Mouse (Mus musculus) CD4-positive, CD25-positive, alpha-beta regulatory T cell, adult 4 months (primary cell): ENCODE measurements around the gene Gas2. TPM values are rescaled to one million over a fixed set of nuclear protein-coding genes. Genes with fewer than 3 reads are reported as not detected.

Experiments used
- ATAC-seq: one replicate; pipeline ENCODE4 v1.8.0; 2017
- polyA plus RNA-seq, 2 experiments: library from polyadenylated mRNA; unstranded; fragments of 100-300 nt; shearing (Covaris generic); gene quantifications; one replicate each; pipeline ENCODE4 v1.2.1; 2017

The Gas2 gene
- 1 to 10 TPM; 2.1 to 2.3 TPM for polyA plus RNA-seq

GRCm38 (mm10) chr7:51861250-51862096 is at the start of gene Gas2:
Gas2 (plus strand) TSS chr7:51862015.
- ATAC-seq, result peak; percentile 56

DNA sequence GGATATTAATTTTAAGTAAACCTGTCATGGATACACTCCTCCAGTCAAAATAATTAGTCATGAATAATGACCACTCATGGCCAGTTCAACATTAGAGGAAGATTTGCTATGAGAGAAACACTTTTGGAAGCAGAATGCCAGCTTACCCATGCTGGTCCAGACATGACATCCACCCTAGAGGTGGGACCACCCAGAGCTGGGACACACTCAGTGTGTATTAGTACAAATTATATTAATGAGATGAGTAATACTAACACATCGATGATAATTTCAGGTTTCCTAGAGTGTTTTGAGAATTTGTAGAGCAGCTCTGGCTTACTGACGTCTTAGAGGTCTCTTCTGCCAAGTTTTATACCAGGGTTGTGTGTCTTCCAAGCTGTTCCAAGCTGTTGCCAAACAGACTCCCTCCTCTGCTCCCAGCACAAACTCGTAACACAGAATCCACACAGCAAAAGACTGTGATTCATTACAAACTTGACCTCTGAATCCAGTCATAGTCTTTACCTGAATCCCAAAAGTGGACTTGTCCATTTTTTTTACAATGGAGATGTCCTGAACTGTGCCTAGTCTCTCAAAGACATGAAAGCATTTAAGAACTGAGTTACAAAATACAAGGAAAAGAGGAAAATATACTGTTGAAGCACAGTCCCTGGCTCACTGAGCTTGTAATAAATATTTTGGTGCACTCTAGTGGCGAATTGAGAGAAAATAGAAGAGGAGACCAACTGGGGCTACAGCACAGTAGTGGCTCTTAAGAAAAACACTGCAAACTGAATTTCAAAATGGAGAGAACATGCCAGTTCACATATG is 46.1 kb upstream of the Gas2 start:
- no peak for ATAC-seq

GRCm38 (mm10) chr7:51816283-51816839 is 45.5 kb upstream of the Gas2 start:
- ATAC-seq, result no peak

GRCm38 (mm10) chr7:51818251-51818974 is 43.4 kb upstream of the Gas2 start:
- ATAC-seq, result no peak

DNA sequence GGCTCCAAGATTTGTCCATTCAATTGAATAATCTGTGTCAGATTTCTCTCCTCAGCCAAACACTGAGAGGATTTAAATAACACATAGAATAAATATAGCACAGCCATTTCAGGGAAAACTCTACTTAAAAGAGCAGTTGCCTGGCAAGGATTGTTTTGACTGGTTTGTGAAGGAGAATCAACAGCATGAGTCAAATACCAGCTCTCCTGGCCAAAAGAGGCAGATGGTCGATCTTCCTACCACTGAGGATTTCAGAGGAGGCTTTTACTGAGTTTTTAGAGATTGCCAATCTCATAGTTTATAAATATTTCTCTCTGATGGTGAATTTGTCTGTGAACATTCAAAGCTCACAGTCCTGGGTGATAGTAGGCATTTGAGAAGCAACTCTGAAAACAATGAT is 41.9 kb upstream of the Gas2 start:
- ATAC-seq, result no peak

- ATAC-seq, result no peak
Measured at GRCm38 (mm10) chr7:51821467-51821866, 40.3 kb upstream of the Gas2 start.

- ATAC-seq, result no peak
Measured at GRCm38 (mm10) chr7:51823562-51824338, 38.1 kb upstream of the Gas2 start.

- ATAC-seq, result no peak
Measured at GRCm38 (mm10) chr7:51831917-51832316, 29.9 kb upstream of the Gas2 start.

GRCm38 (mm10) chr7:51840515-51840914 is 21.3 kb upstream of the Gas2 start:
- no peak for ATAC-seq

DNA sequence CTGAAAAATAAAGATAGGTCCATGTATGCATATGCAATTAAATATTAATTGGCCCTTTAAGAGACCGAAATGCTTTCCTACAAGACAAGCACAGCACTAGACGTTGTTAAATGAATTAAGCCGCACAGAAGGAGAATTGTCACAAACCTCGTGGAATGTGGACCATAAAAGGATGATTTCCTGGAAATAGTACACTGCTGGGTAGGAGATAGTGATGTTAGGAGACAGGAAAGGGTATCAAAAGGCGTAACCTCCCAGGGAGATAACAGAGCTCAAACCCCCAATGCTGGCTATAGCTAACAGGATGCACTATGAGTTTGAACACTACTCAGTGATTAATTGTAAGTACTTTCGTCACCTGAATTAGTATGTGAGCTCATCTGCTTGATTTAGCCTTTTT is 10.9 kb upstream of the Gas2 start:
- no peak for ATAC-seq

GRCm38 (mm10) chr7:51851890-51852507 is 9.8 kb upstream of the Gas2 start:
- no peak for ATAC-seq

- peak; percentile 97 for ATAC-seq
Measured at GRCm38 (mm10) chr7:51862097-51862492, 280 bp downstream of the Gas2 start, which contains the start of gene Fancf. Fancf (minus strand) TSS chr7:51862267.

DNA sequence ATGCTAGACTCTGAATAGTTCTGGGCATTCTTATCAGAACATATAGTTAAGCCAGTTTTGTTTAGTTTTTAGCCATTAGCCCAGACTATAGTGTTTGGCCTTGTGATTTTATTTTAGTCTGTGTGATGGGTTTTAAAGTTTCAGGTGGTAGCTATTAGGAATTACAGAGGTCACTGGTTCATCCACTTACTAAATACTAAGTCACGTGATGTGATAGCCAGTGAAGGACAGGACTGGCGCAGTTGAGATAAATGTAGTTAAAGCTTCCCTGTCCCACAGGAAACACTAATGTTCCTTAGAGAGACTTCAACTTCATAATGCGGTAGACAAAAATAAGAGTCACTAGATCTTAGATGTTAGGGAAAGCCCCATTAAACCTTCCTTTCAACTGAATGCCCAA is 1.0 kb downstream of the Gas2 start:
- no peak for ATAC-seq

DNA sequence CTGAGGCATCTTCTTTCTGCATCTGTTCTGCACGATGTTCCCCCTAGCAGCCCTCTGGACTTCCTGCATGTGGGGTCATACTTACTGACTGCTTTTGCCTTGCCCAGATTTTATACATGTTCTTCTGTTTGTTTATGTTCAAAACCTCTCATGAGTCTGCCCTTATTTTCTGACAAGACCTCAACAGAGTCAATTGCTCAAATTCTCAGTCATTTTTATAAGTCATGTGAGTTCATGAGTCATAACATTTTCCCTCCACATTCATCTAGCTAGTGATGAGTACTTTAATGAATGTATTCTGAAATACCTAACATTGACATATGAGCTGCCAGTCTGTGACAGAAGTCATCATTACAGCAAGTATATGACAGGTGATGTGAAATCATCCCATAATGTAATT is 3.5 kb downstream of the Gas2 start:
- no peak for ATAC-seq

GRCm38 (mm10) chr7:51867983-51868382 is 6.2 kb downstream of the Gas2 start:
- ATAC-seq, result no peak

GRCm38 (mm10) chr7:51872041-51872440 is 10.2 kb downstream of the Gas2 start:
- no peak for ATAC-seq

DNA sequence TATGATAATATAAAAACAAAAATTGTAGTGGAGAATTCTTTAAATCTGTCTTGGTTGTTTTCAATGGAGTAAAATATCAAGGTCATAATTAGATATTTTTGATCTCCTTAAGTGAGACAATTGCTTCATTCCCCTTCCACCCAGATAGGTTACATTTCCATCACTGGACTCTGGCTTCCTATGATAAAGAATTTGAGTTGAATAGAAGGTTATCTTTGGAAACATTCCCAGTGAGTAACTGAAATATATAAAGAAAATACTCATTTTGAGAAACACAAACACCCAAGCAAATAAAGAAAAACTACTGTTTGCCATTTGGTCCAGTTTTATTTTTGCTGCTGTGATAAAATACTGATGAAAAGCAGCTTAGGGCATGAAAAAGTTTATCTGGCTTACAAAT is 10.8 kb downstream of the Gas2 start:
- ATAC-seq, result no peak

- no peak for ATAC-seq
Measured at GRCm38 (mm10) chr7:51876316-51876715, 14.5 kb downstream of the Gas2 start.

- ATAC-seq, result peak; percentile 2
Measured at GRCm38 (mm10) chr7:51878730-51879129, 16.9 kb downstream of the Gas2 start.

DNA sequence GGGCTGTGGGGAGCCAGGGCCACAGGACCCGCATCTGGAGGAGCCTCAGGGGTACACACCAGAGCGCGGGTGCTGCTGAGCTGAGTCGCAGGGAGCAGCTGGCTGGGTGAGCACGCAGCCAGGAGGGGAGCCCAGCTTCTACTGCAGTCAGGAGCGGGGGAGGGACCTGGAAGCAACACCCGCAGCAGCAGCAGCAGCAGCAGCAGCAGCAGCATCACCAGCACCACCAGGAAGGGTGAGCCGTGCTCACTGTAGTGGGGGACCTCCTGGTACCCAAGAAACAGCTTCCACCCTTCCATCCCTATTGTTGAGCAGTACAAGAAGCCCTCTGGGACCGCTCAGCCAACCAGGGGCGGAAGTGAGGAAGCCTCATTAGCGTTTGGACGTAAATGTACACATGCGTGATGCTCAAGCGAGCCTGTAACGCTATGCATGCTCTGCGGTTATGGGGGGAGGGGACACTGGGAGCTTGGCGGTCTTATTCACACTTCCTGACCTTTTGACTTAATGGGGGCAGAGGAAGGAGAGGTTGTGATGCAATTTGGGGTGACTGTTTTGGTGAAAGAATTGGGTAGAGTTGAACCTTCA is 17.4 kb downstream of the Gas2 start:
- ATAC-seq, result peak; percentile 94

GRCm38 (mm10) chr7:51880121-51880520 is 18.3 kb downstream of the Gas2 start:
- no peak for ATAC-seq
